Mouse (Mus musculus): ENCODE measurements at regions not wholly inside any gene's neighbourhood (a gene's known extent, or its start where the extent isn't known, plus 50 kb on each side); places are given as distances from the start of the nearest gene placed in this dataset.
"Not testable (repeated sequence)": the region's sequence is repeated elsewhere in the genome, so short reads cannot be mapped to it uniquely, and the experiment has no call there.

- no peak for DNase-seq (ENCODE audit: low spot score in 2 of 2)
These were observed 60.9 kb upstream of the Gm14496 start for GRCm38 (mm10) chr2:181930037-181930436.

- DNase-seq (ENCODE audit: low spot score in 2 of 2), result not testable (repeated sequence)
These were observed 60.4 kb upstream of the Gm14496 start for GRCm38 (mm10) chr2:181930538-181930937.

GRCm38 (mm10) chr2:181931077-181931815, 59.7 kb upstream of the Gm14496 start:
- DNase-seq (ENCODE audit: low spot score in 2 of 2), result peak; percentile 61 to 75

GRCm38 (mm10) chr2:181931918-181932605, 58.9 kb upstream of the Gm14496 start:
- no peak for DNase-seq (ENCODE audit: low spot score in 2 of 2)
